Mouse (Mus musculus): ENCODE data around the gene Fgf14.
"Not testable (repeated sequence)": the region's sequence is repeated elsewhere in the genome, so short reads cannot be mapped to it uniquely, and the experiment has no call there.

Fgf14 gene

GRCm38 (mm10) chr14:124192815-124193142, 484.1 kb downstream of the Fgf14 start:
- no peak for DNase-seq (ENCODE audit: low read depth, low spot score)

GRCm38 (mm10) chr14:124191913-124192814, 484.8 kb downstream of the Fgf14 start:
- peak; percentile 53 for DNase-seq (ENCODE audit: low read depth, low spot score)

- no peak for DNase-seq (ENCODE audit: low read depth, low spot score)
Measured at GRCm38 (mm10) chr14:124180265-124180664, 496.7 kb downstream of the Fgf14 start.

GRCm38 (mm10) chr14:124174111-124174510, 502.8 kb downstream of the Fgf14 start:
- DNase-seq (ENCODE audit: low read depth, low spot score): no peak

- no peak for DNase-seq (ENCODE audit: low read depth, low spot score)
Measured at GRCm38 (mm10) chr14:124163618-124164185, 513.2 kb downstream of the Fgf14 start.

- peak; percentile 12 for DNase-seq (ENCODE audit: low read depth, low spot score)
Measured at GRCm38 (mm10) chr14:124147378-124147777, 529.5 kb downstream of the Fgf14 start.

- DNase-seq (ENCODE audit: low read depth, low spot score): no peak
Measured at GRCm38 (mm10) chr14:124107205-124107873, 569.6 kb downstream of the Fgf14 start.

GRCm38 (mm10) chr14:124083126-124083525, 593.8 kb downstream of the Fgf14 start:
- DNase-seq (ENCODE audit: low read depth, low spot score): no peak

GRCm38 (mm10) chr14:124044016-124044415, 632.9 kb downstream of the Fgf14 start:
- DNase-seq (ENCODE audit: low read depth, low spot score): no peak

- no peak for DNase-seq (ENCODE audit: low read depth, low spot score)
Measured at GRCm38 (mm10) chr14:124040651-124041050, 636.3 kb downstream of the Fgf14 start.

- no peak for DNase-seq (ENCODE audit: low read depth, low spot score)
Measured at GRCm38 (mm10) chr14:124037434-124037833, 639.5 kb downstream of the Fgf14 start.

- peak; percentile 12 for DNase-seq (ENCODE audit: low read depth, low spot score)
Measured at GRCm38 (mm10) chr14:124036575-124037205, 640.2 kb downstream of the Fgf14 start.

- not testable (repeated sequence) for DNase-seq (ENCODE audit: low read depth, low spot score)
Measured at GRCm38 (mm10) chr14:124033302-124033701, 643.6 kb downstream of the Fgf14 start.

- no peak for DNase-seq (ENCODE audit: low read depth, low spot score)
Measured at GRCm38 (mm10) chr14:124027886-124028670, 648.8 kb downstream of the Fgf14 start.

- no peak for DNase-seq (ENCODE audit: low read depth, low spot score)
Measured at GRCm38 (mm10) chr14:123990591-123991195, 686.2 kb downstream of the Fgf14 start.

GRCm38 (mm10) chr14:123967996-123968395, 708.9 kb downstream of the Fgf14 start:
- DNase-seq (ENCODE audit: low read depth, low spot score): peak; percentile 12

GRCm38 (mm10) chr14:123966531-123966930, 710.4 kb downstream of the Fgf14 start:
- no peak for DNase-seq (ENCODE audit: low read depth, low spot score)
